Mouse (Mus musculus) heart, embryonic 15.5 days (tissue): ENCODE data around the gene Rd3. TPM values are rescaled to one million over a fixed set of nuclear protein-coding genes. Genes with fewer than 3 reads are reported as not detected.

Experiments used
- ATAC-seq: fragments of 200-750 bp; cut with Nextera tagmentation; replicated peaks from 2 replicates; pipeline ENCODE4 v1.8.0; 2017; ENCODE audit warnings: low read depth, moderate TSS enrichment; ENCODE audit not compliant: insufficient number of reproducible peaks, insufficient read depth, low FRiP score
- H3K27ac ChIP-seq: fragments of 300-500 bp; sonication (generic); 2 replicates; pipeline ENCODE4 v1.5.1; 2015; ENCODE audit warnings: mild to moderate bottlenecking, inconsistent platforms
- H3K27me3 ChIP-seq: fragments of 300-500 bp; sonication (generic); 2 replicates; pipeline ENCODE4 v1.6.1; 2015; ENCODE audit warnings: inconsistent platforms
- H3K36me3 ChIP-seq: fragments of 300-500 bp; sonication (generic); 2 replicates; pipeline ENCODE4 v1.6.1; 2015; ENCODE audit warnings: mild to moderate bottlenecking, inconsistent platforms
- H3K4me1 ChIP-seq: fragments of 300-500 bp; sonication (generic); replicated peaks from 2 replicates; pipeline ENCODE4 v1.6.1; 2015; ENCODE audit warnings: inconsistent platforms
- H3K4me2 ChIP-seq: fragments of 300-500 bp; sonication (generic); 2 replicates; pipeline ENCODE4 v1.6.1; 2015; ENCODE audit warnings: inconsistent platforms, mild to moderate bottlenecking, moderate library complexity
- H3K4me3 ChIP-seq: fragments of 300-500 bp; sonication (generic); 2 replicates; pipeline ENCODE4 v1.5.1; 2015; ENCODE audit warnings: mild to moderate bottlenecking, inconsistent platforms
- H3K9ac ChIP-seq: fragments of 300-500 bp; sonication (generic); 2 replicates; pipeline ENCODE4 v1.6.1; 2015; ENCODE audit warnings: mild to moderate bottlenecking, inconsistent platforms
- H3K9me3 ChIP-seq: fragments of 300-500 bp; sonication (generic); replicated peaks from 2 replicates; pipeline ENCODE4 v1.6.1; 2016; ENCODE audit warnings: inconsistent platforms
- WGBS: fragments of 180-500 bp; shearing (Covaris S2); methylation state at CpG from one replicate; pipeline ENCODE4 v1.1.7; 2015; ENCODE audit warnings: mixed read lengths; 5-methylcytosine and 5-hydroxymethylcytosine counted together
- microRNA-seq: library from miRNA; unstranded; fragments of <30 nt; microRNA quantifications from one replicate; pipeline ENCODE4, GENCODE M21; 2016
- polyA plus RNA-seq: library from polyadenylated mRNA; unstranded; fragments of >200 nt; fragmentation: Nextera tagmentation; extraction: Ambion mirVana; gene quantifications from 2 replicates; pipeline ENCODE4 v1.2.1, GENCODE M21; 2015

The Rd3 gene
- polyA plus RNA-seq, 1 experiment from 2014 or later = 4.9 TPM

DNA sequence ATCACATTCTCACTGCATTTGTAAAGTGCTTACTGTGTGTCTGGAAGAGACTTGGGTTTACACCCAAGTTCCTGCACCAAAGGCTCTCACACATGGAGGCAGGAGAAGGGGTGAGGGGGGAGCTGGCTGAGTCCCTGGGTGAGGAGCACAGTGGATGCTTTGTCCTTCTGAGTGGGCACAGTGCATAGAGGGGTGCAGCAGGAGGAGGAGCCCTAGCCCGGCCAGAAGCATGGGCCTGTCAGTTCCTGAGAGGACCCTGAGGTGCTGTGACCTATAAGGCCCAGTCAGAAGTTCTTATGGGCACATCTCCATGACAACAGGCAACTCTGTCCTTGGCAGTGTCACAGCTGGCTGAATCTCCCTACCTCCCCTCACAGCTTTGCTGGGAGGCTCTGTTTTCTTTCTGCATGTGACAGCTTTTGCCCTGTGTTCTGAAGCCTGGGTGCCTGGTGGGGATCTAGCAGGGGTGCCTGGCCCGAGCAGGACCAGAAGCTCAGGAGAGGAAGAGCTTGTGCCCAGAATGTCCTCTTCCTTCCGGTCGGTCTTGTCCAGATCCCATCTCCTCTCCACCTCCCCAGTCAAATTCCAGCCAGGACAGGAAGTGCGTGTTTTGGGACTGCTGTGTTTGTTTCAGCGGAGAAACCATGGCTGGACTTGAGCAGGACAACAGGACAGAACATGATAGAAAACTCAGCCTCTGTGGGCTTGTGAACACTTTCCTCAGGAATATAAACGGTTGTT is 15.0 kb downstream of the Rd3 start:
- Histone ChIP-seq H3K27me3 (no peaks in the 10 kb centered on the region), H3K9ac (no peak overlapping the region), H3K9me3 (no peaks in the 10 kb centered on the region), H3K4me2 (no peak overlapping the region), H3K36me3 (peaks cover 6% of the 10 kb centered on the region; the same call in 1 of the 2 replicates), H3K4me3 (no peak overlapping the region), H3K4me1 (peaks cover 26% of the 10 kb centered on the region), H3K27ac (peak overlapping the region; percentile 39; the same call in 1 of the 2 replicates)
- 61% methylated on average over 7 of the region's 7 CpGs for WGBS
- ATAC-seq = no peak

GRCm38 (mm10) chr1:191994476-191994875 is 17.3 kb downstream of the Rd3 start:
- H3K36me3 ChIP-seq = peaks cover 18% of the 10 kb centered on the region; the same call in 1 of the 2 replicates
- H3K4me1 ChIP-seq = peaks cover 13% of the 10 kb centered on the region
- no peak for ATAC-seq
- H3K27me3 ChIP-seq = no peaks in the 10 kb centered on the region
- H3K4me2 ChIP-seq = no peak overlapping the region
- no peak overlapping the region for H3K4me3 ChIP-seq
- 57% methylated on average over 5 of the region's 5 CpGs for WGBS
- no peak overlapping the region for H3K9ac ChIP-seq
- H3K27ac ChIP-seq = no peak overlapping the region
- H3K9me3 ChIP-seq = no peaks in the 10 kb centered on the region

DNA sequence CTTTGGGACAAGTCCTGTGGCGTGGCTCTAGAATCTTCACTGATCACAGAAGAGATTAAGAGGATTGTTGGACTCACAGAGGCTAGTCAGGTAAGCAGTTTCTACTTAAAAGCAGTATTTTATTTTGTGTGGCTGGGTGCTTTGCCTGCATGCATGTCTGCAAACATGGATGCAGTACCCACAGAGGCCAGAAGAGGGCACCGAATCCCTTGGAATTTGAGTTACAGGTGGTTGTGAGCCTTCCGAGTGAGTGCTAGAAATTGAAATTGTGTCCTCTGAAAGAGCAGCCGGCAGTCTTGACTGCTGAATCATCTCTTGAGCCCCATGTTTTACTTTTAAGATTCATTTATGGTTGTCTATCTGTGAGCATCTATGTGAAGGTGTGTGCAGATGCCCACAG is 18.3 kb downstream of the Rd3 start:
- Histone ChIP-seq H3K4me2 (no peak overlapping the region), H3K4me3 (no peak overlapping the region), H3K27ac (no peak overlapping the region), H3K9ac (no peak overlapping the region), H3K27me3 (no peaks in the 10 kb centered on the region), H3K36me3 (peaks cover 27% of the 10 kb centered on the region; the same call in 1 of the 2 replicates), H3K9me3 (no peaks in the 10 kb centered on the region), H3K4me1 (peaks cover 11% of the 10 kb centered on the region)
- ATAC-seq = no peak
- 63% methylated on average over 4 of the region's 4 CpGs for WGBS

- no peak overlapping the region for H3K27ac ChIP-seq
- no peaks in the 10 kb centered on the region for H3K27me3 ChIP-seq
- H3K9me3 ChIP-seq = no peaks in the 10 kb centered on the region
- no peak overlapping the region for H3K4me3 ChIP-seq
- H3K36me3 ChIP-seq = peaks cover 32% of the 10 kb centered on the region; the same call in 1 of the 2 replicates
- no peak overlapping the region for H3K4me2 ChIP-seq
- H3K4me1 ChIP-seq = peaks cover 11% of the 10 kb centered on the region
- no peak for ATAC-seq
- 90% methylated on average over 7 of the region's 7 CpGs for WGBS
- no peak overlapping the region for H3K9ac ChIP-seq
Measured at GRCm38 (mm10) chr1:191995916-191996315, 18.7 kb downstream of the Rd3 start.

DNA sequence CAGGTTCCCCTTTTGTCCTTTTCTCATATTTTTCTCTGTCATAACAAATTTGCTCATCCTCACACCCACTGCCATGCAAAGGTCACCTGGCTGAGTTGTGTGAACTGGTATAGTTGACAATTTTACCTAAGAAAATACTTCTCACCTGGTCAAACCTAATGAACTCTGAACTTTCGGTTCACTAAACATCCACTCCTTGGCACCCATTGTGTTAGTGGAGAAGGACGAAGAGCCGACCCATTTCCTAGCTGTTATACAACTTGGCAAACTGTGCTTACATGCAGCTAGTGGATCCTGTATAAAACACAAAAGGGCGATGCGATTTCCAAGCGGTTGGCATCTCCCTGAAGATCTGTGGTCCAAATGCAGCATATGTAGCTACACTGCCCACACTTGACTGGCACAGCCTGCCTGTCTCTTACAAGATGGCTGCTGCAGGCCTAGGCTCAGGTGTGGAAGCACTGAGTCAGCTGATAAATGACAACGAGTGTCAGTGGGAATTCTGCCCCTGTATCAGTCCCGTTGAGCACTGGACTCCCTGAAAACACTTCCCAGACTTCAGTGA is 19.5 kb downstream of the Rd3 start:
- 87% methylated on average over 8 of the region's 8 CpGs for WGBS

DNA sequence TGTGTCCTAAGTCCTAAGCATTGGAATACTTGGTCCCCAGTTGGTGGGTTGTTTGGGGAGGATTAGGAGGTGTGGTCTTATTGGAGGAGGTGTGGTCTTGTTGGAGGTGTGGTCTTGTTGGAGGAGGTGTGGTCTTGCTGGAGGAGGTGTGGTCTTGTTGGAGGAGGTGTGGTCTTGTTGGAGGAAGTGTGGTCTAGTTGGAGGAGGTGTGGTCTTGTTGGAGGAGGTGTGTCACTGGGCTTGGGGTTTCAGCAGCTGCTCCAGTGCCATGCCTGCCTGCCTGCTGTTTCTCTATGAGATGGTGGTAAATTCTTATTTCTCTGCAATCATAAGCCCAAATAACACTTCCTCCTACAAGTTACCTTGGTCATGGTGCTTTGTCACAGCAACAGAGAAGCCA is 21.9 kb downstream of the Rd3 start:
- Histone ChIP-seq H3K4me1 (peaks cover 6% of the 10 kb centered on the region; the same call in 1 of the 2 replicates), H3K27me3 (no peaks in the 10 kb centered on the region), H3K36me3 (peaks cover 34% of the 10 kb centered on the region; the same call in 1 of the 2 replicates), H3K27ac (no peak overlapping the region), H3K4me3 (no peak overlapping the region), H3K9me3 (no peaks in the 10 kb centered on the region), H3K4me2 (no peak overlapping the region), H3K9ac (no peak overlapping the region)
- no peak for ATAC-seq

More for the DNA sequence above, 19.5 kb downstream of the Rd3 start:
- peaks cover 34% of the 10 kb centered on the region; the same call in 1 of the 2 replicates for H3K36me3 ChIP-seq
- ATAC-seq = no peak
- no peaks in the 10 kb centered on the region for H3K27me3 ChIP-seq
- H3K27ac ChIP-seq = no peak overlapping the region
- no peak overlapping the region for H3K4me3 ChIP-seq
- peaks cover 11% of the 10 kb centered on the region for H3K4me1 ChIP-seq
- no peak overlapping the region for H3K4me2 ChIP-seq
- H3K9ac ChIP-seq = no peak overlapping the region
- no peaks in the 10 kb centered on the region for H3K9me3 ChIP-seq

Small RNAs within 50 kb of the gene (microRNA-seq; reads per million reads assigned to microRNA genes)
- not detected for gene Mir3473c

Other genes starting within 250 kb of the Rd3 start
- gene Nek2, start 155.9 kb upstream of the Rd3 start, polyA plus RNA-seq = 30.9 and 35.4 TPM in 2 replicates
- gene Slc30a1, start 70.6 kb upstream of the Rd3 start, polyA plus RNA-seq = 2.5 and 2.6 TPM in 2 replicates
- 13.6 and 19.2 TPM in 2 replicates for gene Traf5, start 115.2 kb downstream of the Rd3 start, polyA plus RNA-seq
- 31.1 and 32.4 TPM in 2 replicates for gene Rcor3, start 160.7 kb downstream of the Rd3 start, polyA plus RNA-seq
- 0.26 and 0.46 TPM in 2 replicates for gene Kcnh1, start 213.4 kb downstream of the Rd3 start, polyA plus RNA-seq